Mouse (Mus musculus): ENCODE results near the gene Mok.

- TF ChIP-seq CTCF (IDR thresholded peaks at IDR 0.05; ENCODE audit: borderline replicate concordance, extremely low read depth, insufficient read depth, insufficient read length): no peak
- TF ChIP-seq POLR2A (IDR thresholded peaks at IDR 0.05; ENCODE audit: borderline replicate concordance, extremely low read depth, insufficient read depth, insufficient read length, poor library complexity, severe bottlenecking): no peak
Observed at GRCm38 (mm10) chr12:110771961-110772360, 68.8 kb downstream of the Mok start.
